Mouse (Mus musculus) midbrain, embryonic 10.5 days (tissue): ENCODE results near the gene Cfap57. TPM values are rescaled to one million over a fixed set of nuclear protein-coding genes. Genes with fewer than 3 reads are reported as not detected.
"Not testable (repeated sequence)": the region's sequence is repeated elsewhere in the genome, so short reads cannot be mapped to it uniquely, and the experiment has no call there.

Experiments used
- DNase-seq: peaks from one replicate; pipeline ENCODE4 v3.0.0-alpha.2; 2017; ENCODE audit warnings: low spot score
- H3K27ac ChIP-seq: fragments of 300-500 bp; sonication (generic); replicated peaks from 2 replicates; pipeline ENCODE4 v1.5.1; 2016; ENCODE audit warnings: mild to moderate bottlenecking
- H3K27me3 ChIP-seq: fragments of 300-500 bp; sonication (generic); 2 replicates; pipeline ENCODE4 v1.6.1; 2016; ENCODE audit warnings: low read depth, mild to moderate bottlenecking; ENCODE audit not compliant: poor library complexity, severe bottlenecking
- H3K36me3 ChIP-seq: fragments of 300-500 bp; sonication (generic); 2 replicates; pipeline ENCODE4 v1.6.1; 2016; ENCODE audit warnings: mild to moderate bottlenecking, moderate library complexity
- H3K4me1 ChIP-seq: fragments of 300-500 bp; sonication (generic); 2 replicates; pipeline ENCODE4 v1.6.1; 2016
- H3K4me3 ChIP-seq: fragments of 300-500 bp; sonication (generic); 2 replicates; pipeline ENCODE4 v1.5.1; 2016; ENCODE audit warnings: mild to moderate bottlenecking, moderate library complexity
- H3K9me3 ChIP-seq: fragments of 300-500 bp; sonication (generic); replicated peaks from 2 replicates; pipeline ENCODE4 v1.6.1; 2016; ENCODE audit warnings: mild to moderate bottlenecking
- WGBS: fragments of 180-500 bp; shearing (Covaris S2); methylation state at CpG from one replicate; pipeline ENCODE4 v1.1.7; 2016; 5-methylcytosine and 5-hydroxymethylcytosine counted together
- polyA plus RNA-seq: library from polyadenylated mRNA; unstranded; fragments of >200 nt; fragmentation: Nextera tagmentation; extraction: Ambion mirVana; gene quantifications from 2 replicates; pipeline ENCODE4 v1.2.1, GENCODE M21; 2016

The Cfap57 gene
- polyA plus RNA-seq, 1 experiment from 2014 or later: 0.75 TPM

- peak; percentile 73 for DNase-seq
- H3K27me3 ChIP-seq, H3K9me3 ChIP-seq, H3K36me3 ChIP-seq, H3K27ac ChIP-seq, H3K4me3 ChIP-seq: not testable (repeated sequence)
- H3K4me1 ChIP-seq: peaks cover 13% of the 10 kb centered on the region
- 88% methylated on average over 10 of the region's 10 CpGs for WGBS
Observed at GRCm38 (mm10) chr4:118548130-118548480, 72.5 kb downstream of the Cfap57 start.

- H3K27ac ChIP-seq: not testable (repeated sequence)
- WGBS: 88% methylated on average over 23 of the region's 23 CpGs
Observed at GRCm38 (mm10) chr4:118547424-118548129, 73.0 kb downstream of the Cfap57 start.

GRCm38 (mm10) chr4:118544441-118545127 is 76.0 kb downstream of the Cfap57 start:
- Histone ChIP-seq H3K27ac (no peak overlapping the region), H3K27me3 (peaks cover 41% of the 10 kb centered on the region), H3K4me1 (peaks cover 27% of the 10 kb centered on the region), H3K36me3 (no peaks in the 10 kb centered on the region), H3K9me3 (peaks cover 3% of the 10 kb centered on the region; the same call in 1 of the 2 replicates), H3K4me3 (peak overlapping the region; percentile 46; the same call in 1 of the 2 replicates)
- 75% methylated on average over 14 of the region's 14 CpGs for WGBS
- no peak for DNase-seq

More at GRCm38 (mm10) chr4:118547424-118548129, 73.0 kb downstream of the Cfap57 start:
- peaks cover 13% of the 10 kb centered on the region for H3K27me3 ChIP-seq
- not testable (repeated sequence) for DNase-seq, H3K4me3 ChIP-seq, H3K9me3 ChIP-seq, H3K36me3 ChIP-seq
- H3K4me1 ChIP-seq: peaks cover 16% of the 10 kb centered on the region

- Histone ChIP-seq H3K27me3 (peaks cover 50% of the 10 kb centered on the region), H3K36me3 (no peaks in the 10 kb centered on the region), H3K9me3 (peaks cover 3% of the 10 kb centered on the region; the same call in 1 of the 2 replicates), H3K4me1 (peaks cover 29% of the 10 kb centered on the region), H3K4me3 (peak within 1 kb of the TSS; percentile 46), H3K27ac (no peak within 1 kb of the TSS)
- 1% methylated on average over 24 of the region's 24 CpGs for WGBS
- DNase-seq: no peak
Observed at GRCm38 (mm10) chr4:118543592-118544260, 76.9 kb downstream of the Cfap57 start, which contains the start of gene Tmem125. Gene Tmem125, minus strand, starts transcription at chr4:118544044.

GRCm38 (mm10) chr4:118543158-118543530 is 77.4 kb downstream of the Cfap57 start:
- DNase-seq: no peak
- Histone ChIP-seq H3K4me1 (peaks cover 29% of the 10 kb centered on the region), H3K4me3 (peak overlapping the region; percentile 46), H3K27ac (no peak overlapping the region), H3K27me3 (peaks cover 56% of the 10 kb centered on the region), H3K36me3 (no peaks in the 10 kb centered on the region), H3K9me3 (peaks cover 3% of the 10 kb centered on the region; the same call in 1 of the 2 replicates)
- WGBS: 20% methylated on average over 13 of the region's 13 CpGs

GRCm38 (mm10) chr4:118542510-118543157 is 77.9 kb downstream of the Cfap57 start:
- Histone ChIP-seq H3K27ac (no peak overlapping the region), H3K36me3 (no peaks in the 10 kb centered on the region), H3K9me3 (peaks cover 3% of the 10 kb centered on the region; the same call in 1 of the 2 replicates), H3K27me3 (peaks cover 61% of the 10 kb centered on the region), H3K4me1 (peaks cover 29% of the 10 kb centered on the region), H3K4me3 (peak overlapping the region; percentile 46; the same call in 1 of the 2 replicates)
- no peak for DNase-seq
- WGBS: 60% methylated on average over 9 of the region's 9 CpGs

- H3K27ac ChIP-seq: no peak overlapping the region
- DNase-seq: no peak
- peaks cover 29% of the 10 kb centered on the region for H3K4me1 ChIP-seq
- no peaks in the 10 kb centered on the region for H3K9me3 ChIP-seq
- H3K27me3 ChIP-seq: peaks cover 72% of the 10 kb centered on the region
- no peak overlapping the region for H3K4me3 ChIP-seq
- no peaks in the 10 kb centered on the region for H3K36me3 ChIP-seq
- WGBS: 12% methylated on average over 10 of the region's 10 CpGs
Observed at GRCm38 (mm10) chr4:118539904-118540303, 80.7 kb downstream of the Cfap57 start.

GRCm38 (mm10) chr4:118537801-118538200 is 82.8 kb downstream of the Cfap57 start:
- Histone ChIP-seq H3K4me1 (peaks cover 13% of the 10 kb centered on the region), H3K27me3 (peaks cover 61% of the 10 kb centered on the region), H3K4me3 (no peak overlapping the region), H3K9me3 (no peaks in the 10 kb centered on the region), H3K36me3 (no peaks in the 10 kb centered on the region), H3K27ac (no peak overlapping the region)
- DNase-seq: no peak
- WGBS: 45% methylated on average over 6 of the region's 6 CpGs

- WGBS: 84% methylated on average over 6 of the region's 6 CpGs
- no peaks in the 10 kb centered on the region for H3K36me3 ChIP-seq
- no peak overlapping the region for H3K4me3 ChIP-seq
- H3K27ac ChIP-seq: no peak overlapping the region
- H3K4me1 ChIP-seq: peaks cover 24% of the 10 kb centered on the region
- no peaks in the 10 kb centered on the region for H3K9me3 ChIP-seq
- DNase-seq: no peak
- H3K27me3 ChIP-seq: peaks cover 39% of the 10 kb centered on the region
Observed at GRCm38 (mm10) chr4:118535610-118536009, 85.0 kb downstream of the Cfap57 start.

- WGBS: 84% methylated on average over 7 of the region's 7 CpGs
- no peaks in the 10 kb centered on the region for H3K36me3 ChIP-seq
- H3K27me3 ChIP-seq: peaks cover 21% of the 10 kb centered on the region
- peaks cover 14% of the 10 kb centered on the region for H3K4me1 ChIP-seq
- no peak for DNase-seq
- H3K4me3 ChIP-seq: no peak overlapping the region
- no peak overlapping the region for H3K27ac ChIP-seq
- H3K9me3 ChIP-seq: no peaks in the 10 kb centered on the region
Observed at GRCm38 (mm10) chr4:118533605-118534004, 87.0 kb downstream of the Cfap57 start.

GRCm38 (mm10) chr4:118533156-118533555 is 87.4 kb downstream of the Cfap57 start:
- Histone ChIP-seq H3K4me1 (peaks cover 14% of the 10 kb centered on the region), H3K27me3 (peaks cover 16% of the 10 kb centered on the region), H3K27ac (no peak overlapping the region), H3K36me3 (no peaks in the 10 kb centered on the region), H3K4me3 (no peak overlapping the region), H3K9me3 (no peaks in the 10 kb centered on the region)
- DNase-seq: no peak
- WGBS: 55% methylated on average over 4 of the region's 4 CpGs

- Histone ChIP-seq H3K4me3 (no peak overlapping the region), H3K9me3 (no peaks in the 10 kb centered on the region), H3K4me1 (peaks cover 14% of the 10 kb centered on the region), H3K27me3 (peaks cover 14% of the 10 kb centered on the region), H3K36me3 (no peaks in the 10 kb centered on the region), H3K27ac (no peak overlapping the region)
- WGBS: 75% methylated on average over 5 of the region's 5 CpGs
- DNase-seq: no peak
Observed at GRCm38 (mm10) chr4:118532663-118533062, 87.9 kb downstream of the Cfap57 start.
